Mouse (Mus musculus) ES-E14 (cell line): ENCODE data around the gene Cdh13.

Experiments
- CHD2 ChIP-seq: IDR thresholded peaks from 2 replicates; pipeline ENCODE4 v1.6.1; 2014; ENCODE audit warnings: mild to moderate bottlenecking, low read depth, low read length, inconsistent platforms
- HCFC1 ChIP-seq: IDR thresholded peaks from 2 replicates; pipeline ENCODE4 v1.6.1; 2012; ENCODE audit warnings: low read length, inconsistent platforms, borderline replicate concordance; ENCODE audit not compliant: insufficient read depth
- MAFK ChIP-seq: IDR thresholded peaks from 2 replicates; pipeline ENCODE4 v1.6.1; 2014; ENCODE audit warnings: mild to moderate bottlenecking, low read depth, low read length, inconsistent platforms; ENCODE audit not compliant: insufficient read depth
- ZC3H11A ChIP-seq: IDR thresholded peaks from 2 replicates; pipeline ENCODE4 v1.6.1; 2012; ENCODE audit warnings: low read depth, mild to moderate bottlenecking, inconsistent platforms, low read length, borderline replicate concordance
- ZNF384 ChIP-seq: IDR thresholded peaks from 2 replicates; pipeline ENCODE4 v1.6.1; 2012; ENCODE audit warnings: low read depth, low read length, inconsistent platforms

- TF ChIP-seq ZC3H11A, result no peak
- no peak for TF ChIP-seq ZNF384
- TF ChIP-seq HCFC1, result no peak
- TF ChIP-seq CHD2, result no peak
- no peak for TF ChIP-seq MAFK
Measured at GRCm38 (mm10) chr8:118353022-118353421, 69.5 kb downstream of the Cdh13 start.
